Mouse (Mus musculus) spleen, adult 2 months (tissue): Measurements from ENCODE around the gene Uhrf1.

ENCODE experiments used
- CTCF ChIP-seq: fragments of 200-500 bp; IDR thresholded peaks from 2 replicates; pipeline ENCODE4 v1.5.1; 2011; ENCODE audit warnings: mild to moderate bottlenecking, inconsistent platforms; ENCODE audit not compliant: insufficient read depth, insufficient read length, insufficient replicate concordance; ENCODE audit errors: extremely low read depth
- POLR2A ChIP-seq: fragments of 200-500 bp; IDR thresholded peaks from 2 replicates; pipeline ENCODE4 v1.6.1; 2011; ENCODE audit warnings: low read depth, low read length, inconsistent platforms

GRCm38 (mm10) chr17:56285995-56286394 lies 17.1 kb upstream of the Uhrf1 start:
- TF ChIP-seq CTCF: no peak
- no peak for TF ChIP-seq POLR2A
